Mouse (Mus musculus): ENCODE results near the gene Gm11114. TPM values are rescaled to one million over a fixed set of nuclear protein-coding genes. Genes with fewer than 3 reads are reported as not detected.

The Gm11114 gene
- polyA plus RNA-seq, 1 experiment from 2014 or later, result not detected

GRCm38 (mm10) chr9:85327242-85328211, 15.0 kb downstream of the Gm11114 start, which contains the start of gene Tent5a:
Gene Tent5a, minus strand, starts transcription at chr9:85327348.
- WGBS, result under 1% methylated on average over 67 of the region's 72 CpGs
- H3K27ac ChIP-seq, result peak within 1 kb of the TSS; percentile 66
- H3K4me3 ChIP-seq, result peak within 1 kb of the TSS; percentile 52
- no peaks in the 10 kb centered on the region for H3K36me3 ChIP-seq (replicated peaks)
- ATAC-seq (replicated peaks), result peak; percentile 90
- H3K4me1 ChIP-seq, result peaks cover 20% of the 10 kb centered on the region
- H3K4me2 ChIP-seq, result peak within 1 kb of the TSS; percentile 98
- peak within 1 kb of the TSS; percentile 40 for H3K9ac ChIP-seq
- H3K27me3 ChIP-seq (replicated peaks), result no peaks in the 10 kb centered on the region
- no peaks in the 10 kb centered on the region for H3K9me3 ChIP-seq

- H3K4me2 ChIP-seq, result peak overlapping the region; percentile 98
- WGBS, result 1% methylated on average over 16 of the region's 16 CpGs
- no peaks in the 10 kb centered on the region for H3K36me3 ChIP-seq (replicated peaks)
- peak overlapping the region; percentile 40 for H3K9ac ChIP-seq
- peak overlapping the region; percentile 52 for H3K4me3 ChIP-seq
- no peaks in the 10 kb centered on the region for H3K9me3 ChIP-seq
- peak; percentile 64 for ATAC-seq (replicated peaks)
- H3K27me3 ChIP-seq (replicated peaks), result no peaks in the 10 kb centered on the region
- H3K27ac ChIP-seq, result peak overlapping the region; percentile 66
- peaks cover 20% of the 10 kb centered on the region for H3K4me1 ChIP-seq
Observed at GRCm38 (mm10) chr9:85328259-85328658, 15.7 kb downstream of the Gm11114 start.

- Histone ChIP-seq H3K9me3 (no peaks in the 10 kb centered on the region), H3K9ac (no peak overlapping the region), H3K36me3 (replicated peaks) (no peaks in the 10 kb centered on the region), H3K27me3 (replicated peaks) (no peaks in the 10 kb centered on the region), H3K4me3 (no peak overlapping the region), H3K27ac (no peak overlapping the region), H3K4me1 (peaks cover 4% of the 10 kb centered on the region), H3K4me2 (no peak overlapping the region)
- no peak for ATAC-seq (replicated peaks)
- 68% methylated on average over 2 of the region's 2 CpGs for WGBS
Observed at GRCm38 (mm10) chr9:85331521-85331920, 18.9 kb downstream of the Gm11114 start.

- no peak overlapping the region for H3K4me3 ChIP-seq
- no peaks in the 10 kb centered on the region for H3K4me1 ChIP-seq
- H3K27me3 ChIP-seq (replicated peaks), result no peaks in the 10 kb centered on the region
- H3K9ac ChIP-seq, result no peak overlapping the region
- no peaks in the 10 kb centered on the region for H3K36me3 ChIP-seq (replicated peaks)
- H3K9me3 ChIP-seq, result no peaks in the 10 kb centered on the region
- H3K27ac ChIP-seq, result no peak overlapping the region
- no peak for ATAC-seq (replicated peaks)
- no peak overlapping the region for H3K4me2 ChIP-seq
- WGBS, result 89% methylated on average over 7 of the region's 7 CpGs
Observed at GRCm38 (mm10) chr9:85336046-85336445, 23.5 kb downstream of the Gm11114 start.

- Histone ChIP-seq H3K27ac (no peak overlapping the region), H3K4me2 (no peak overlapping the region), H3K9ac (no peak overlapping the region), H3K9me3 (no peaks in the 10 kb centered on the region), H3K36me3 (replicated peaks) (no peaks in the 10 kb centered on the region), H3K4me1 (no peaks in the 10 kb centered on the region), H3K4me3 (no peak overlapping the region), H3K27me3 (replicated peaks) (no peaks in the 10 kb centered on the region)
- WGBS, result 65% methylated on average over 3 of the region's 3 CpGs
- no peak for ATAC-seq (replicated peaks)
Observed at GRCm38 (mm10) chr9:85340303-85340702, 27.7 kb downstream of the Gm11114 start.

- Histone ChIP-seq H3K4me2 (no peak overlapping the region), H3K4me3 (no peak overlapping the region), H3K9ac (no peak overlapping the region), H3K27me3 (replicated peaks) (no peaks in the 10 kb centered on the region), H3K4me1 (no peaks in the 10 kb centered on the region), H3K27ac (no peak overlapping the region), H3K36me3 (replicated peaks) (no peaks in the 10 kb centered on the region), H3K9me3 (no peaks in the 10 kb centered on the region)
- 87% methylated on average over 8 of the region's 8 CpGs for WGBS
- no peak for ATAC-seq (replicated peaks)
Observed at GRCm38 (mm10) chr9:85342892-85343785, 30.6 kb downstream of the Gm11114 start.

GRCm38 (mm10) chr9:85347823-85348523, 35.4 kb downstream of the Gm11114 start:
- no peak overlapping the region for H3K4me3 ChIP-seq
- H3K27me3 ChIP-seq (replicated peaks), result no peaks in the 10 kb centered on the region
- 86% methylated on average over 10 of the region's 10 CpGs for WGBS
- no peak overlapping the region for H3K27ac ChIP-seq
- no peak overlapping the region for H3K4me2 ChIP-seq
- H3K36me3 ChIP-seq (replicated peaks), result no peaks in the 10 kb centered on the region
- no peak for ATAC-seq (replicated peaks)
- no peak overlapping the region for H3K9ac ChIP-seq
- no peaks in the 10 kb centered on the region for H3K9me3 ChIP-seq
- H3K4me1 ChIP-seq, result no peaks in the 10 kb centered on the region

GRCm38 (mm10) chr9:85355559-85355958, 43.0 kb downstream of the Gm11114 start:
- no peaks in the 10 kb centered on the region for H3K4me1 ChIP-seq
- no peaks in the 10 kb centered on the region for H3K27me3 ChIP-seq (replicated peaks)
- H3K9ac ChIP-seq, result no peak overlapping the region
- H3K27ac ChIP-seq, result no peak overlapping the region
- H3K4me2 ChIP-seq, result no peak overlapping the region
- H3K36me3 ChIP-seq (replicated peaks), result no peaks in the 10 kb centered on the region
- H3K4me3 ChIP-seq, result no peak overlapping the region
- WGBS, result 59% methylated on average over 5 of the region's 5 CpGs
- H3K9me3 ChIP-seq, result no peaks in the 10 kb centered on the region
- no peak for ATAC-seq (replicated peaks)

- H3K9ac ChIP-seq, result no peak overlapping the region
- no peaks in the 10 kb centered on the region for H3K36me3 ChIP-seq (replicated peaks)
- H3K4me1 ChIP-seq, result no peaks in the 10 kb centered on the region
- H3K4me2 ChIP-seq, result no peak overlapping the region
- H3K27ac ChIP-seq, result no peak overlapping the region
- no peak overlapping the region for H3K4me3 ChIP-seq
- 89% methylated on average over 7 of the region's 7 CpGs for WGBS
- H3K9me3 ChIP-seq, result no peaks in the 10 kb centered on the region
- H3K27me3 ChIP-seq (replicated peaks), result no peaks in the 10 kb centered on the region
- ATAC-seq (replicated peaks), result no peak
Observed at GRCm38 (mm10) chr9:85357154-85357860, 44.7 kb downstream of the Gm11114 start.
